Mouse (Mus musculus): ENCODE measurements at regions not wholly inside any gene's neighbourhood (a gene's known extent, or its start where the extent isn't known, plus 50 kb on each side); places are given as distances from the start of the nearest gene placed in this dataset.

DNA sequence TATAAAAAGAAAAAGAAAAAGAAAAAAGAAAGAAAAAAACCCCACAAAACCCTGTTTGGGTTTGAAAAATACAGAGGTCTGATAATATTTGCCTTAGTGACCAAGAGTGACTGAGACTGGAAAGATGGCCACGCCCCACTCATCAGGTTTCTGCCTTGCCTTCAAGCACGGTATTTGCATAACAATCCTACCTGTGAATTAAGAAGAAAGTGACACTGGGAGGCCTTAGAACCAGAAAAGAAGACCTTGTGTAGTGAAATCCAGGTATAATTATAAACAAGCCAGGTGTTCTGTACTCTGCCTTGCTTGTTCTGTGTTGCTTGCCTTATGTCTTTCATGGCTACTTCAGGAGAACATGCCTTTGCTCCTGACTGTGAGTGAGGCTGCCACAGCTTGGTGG, 494.6 kb downstream of the Tshz3 start:
- TF ChIP-seq CTCF (conservative IDR thresholded peaks at IDR 0.05; ENCODE audit: insufficient read depth, insufficient read length, low read depth, low read length), result no peak
- TF ChIP-seq POLR2A (IDR thresholded peaks at IDR 0.05; ENCODE audit: low read depth, low read length), result no peak

All from kidney, adult 2 months (tissue).